Mouse (Mus musculus) B cell, adult 2 months (primary cell): Measurements from ENCODE around the gene Olfr1097.

Experiments used
- DNase-seq, 2 experiments: peaks; one replicate each; pipeline ENCODE4 v3.0.0; 2022

Gene Olfr1097

DNA sequence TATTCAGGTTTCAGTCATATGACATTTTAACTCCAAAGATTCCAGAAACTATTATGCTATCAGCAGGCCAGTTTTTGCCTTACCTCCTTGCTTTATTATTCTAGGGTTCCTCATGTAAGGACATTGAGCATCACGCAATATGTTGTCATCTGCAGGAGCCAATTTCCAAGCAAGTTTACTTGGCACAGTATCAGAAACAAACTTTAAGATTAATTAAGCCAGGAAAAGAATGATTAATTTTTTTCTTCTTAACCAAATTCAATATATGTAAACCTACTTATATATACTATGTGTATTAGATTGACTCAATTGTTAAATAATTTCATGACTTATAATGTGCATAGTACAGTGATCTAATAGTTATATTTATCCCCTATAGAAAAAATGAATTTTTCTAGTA, at the start of gene Olfr1097:
Gene Olfr1097 (minus strand): TSS at position 101 of the 400 bp plus-strand sequence.
- no peak for DNase-seq

DNA sequence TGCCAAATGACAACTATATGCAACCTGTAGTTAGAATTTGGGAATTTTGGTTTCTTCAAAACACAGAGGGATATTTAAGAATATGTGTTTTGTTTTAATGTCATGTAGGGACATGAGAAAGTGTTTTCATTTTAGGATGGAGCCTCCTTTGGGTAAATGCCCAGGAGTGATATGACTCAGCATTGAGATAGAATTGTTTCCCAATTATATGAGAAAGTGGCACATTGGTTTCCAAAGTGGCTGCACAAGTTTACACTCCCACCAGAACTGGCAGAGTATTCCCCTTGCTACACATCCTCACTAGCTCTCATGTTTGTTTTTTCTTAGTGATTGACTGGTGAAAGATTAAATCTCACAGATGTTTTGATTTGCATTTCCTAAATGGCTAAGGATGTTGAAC, 34.5 kb upstream of the Olfr1097 start:
- no peak for DNase-seq

DNA sequence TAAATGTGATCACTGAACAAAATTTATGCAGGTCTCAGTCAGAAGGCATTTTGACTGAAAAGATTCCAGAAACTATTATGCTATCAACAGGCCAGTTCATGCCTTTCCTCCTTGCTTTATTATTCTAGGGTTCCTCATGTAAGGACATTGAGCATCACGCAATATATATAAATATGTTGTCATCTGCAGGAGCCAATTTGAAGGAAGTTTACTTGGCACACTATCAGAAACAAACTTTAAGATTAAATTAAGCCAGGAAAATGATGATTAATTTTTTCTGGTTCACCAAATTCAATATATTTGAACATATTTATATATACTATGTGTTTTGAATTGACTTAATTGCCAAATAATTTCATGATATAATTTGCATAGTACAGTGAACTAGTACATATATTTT, 32.4 kb upstream of the Olfr1097 start, which contains the start of gene Olfr1098:
Gene Olfr1098 (minus strand): TSS at position 101 of the 400 bp plus-strand sequence.
- DNase-seq = no peak

DNA sequence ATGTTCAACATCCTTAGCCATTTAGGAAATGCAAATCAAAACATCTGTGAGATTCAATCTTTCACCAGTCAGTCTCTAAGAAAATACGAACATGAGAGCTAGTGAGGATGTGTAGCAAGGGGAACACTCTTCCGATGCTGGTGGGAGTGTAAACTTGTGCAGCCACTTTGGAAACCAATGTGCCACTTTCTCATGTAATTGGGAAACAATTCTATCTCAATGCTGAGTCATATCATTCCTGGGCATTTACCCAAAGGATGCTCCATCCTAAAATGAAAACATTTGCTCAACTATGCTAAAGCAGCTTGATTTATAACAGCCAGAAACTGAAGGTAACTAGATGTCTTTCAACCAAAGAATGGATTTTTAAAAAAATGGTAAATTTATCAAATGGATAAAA, 13.6 kb upstream of the Olfr1097 start:
- DNase-seq = no peak

DNA sequence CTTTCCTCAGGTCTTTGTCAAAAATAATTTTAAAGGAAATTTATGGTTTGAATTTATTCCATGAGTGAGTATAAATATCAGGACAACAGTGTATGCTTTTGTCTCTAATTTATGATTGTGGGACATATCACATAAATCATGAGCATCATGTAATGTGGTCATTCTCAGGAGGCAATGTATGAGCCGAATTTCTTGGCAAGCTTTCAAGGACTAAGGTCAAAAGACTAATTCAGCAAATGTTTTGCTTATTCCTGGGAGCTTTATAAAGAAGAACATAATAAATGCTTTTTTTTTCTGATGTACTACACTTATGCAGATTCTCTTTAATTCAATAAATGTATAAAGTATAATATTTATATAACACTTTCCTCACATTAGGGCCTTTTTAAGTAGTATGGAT, 17.3 kb downstream of the Olfr1097 start, which contains the start of gene Gm13723:
Gene Gm13723 (minus strand): TSS at position 101 of the 400 bp plus-strand sequence.
- no peak for DNase-seq

DNA sequence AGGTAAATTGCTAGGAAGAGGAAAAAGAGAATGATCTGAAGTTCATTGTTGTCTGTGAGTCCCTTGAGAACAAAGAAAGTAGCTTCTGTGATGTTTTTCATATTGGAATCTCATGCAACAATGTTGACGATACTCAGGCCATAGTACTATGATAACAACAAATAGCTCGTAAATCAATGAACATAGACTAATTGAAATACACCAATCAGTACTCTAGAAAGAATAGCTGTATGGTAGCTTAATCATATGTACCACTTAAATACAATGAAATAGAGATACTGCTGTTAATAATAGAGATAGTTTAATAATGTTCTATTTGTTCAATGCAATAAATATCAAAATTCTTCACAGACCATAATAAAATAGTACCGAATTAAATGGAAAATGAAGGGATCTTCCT, 40.4 kb downstream of the Olfr1097 start, which contains the start of gene Olfr1095:
Gene Olfr1095 (minus strand): TSS at position 101 of the 400 bp plus-strand sequence.
- DNase-seq = no peak
